Mouse (Mus musculus): ENCODE data around the gene Glod4. TPM values are rescaled to one million over a fixed set of nuclear protein-coding genes. Genes with fewer than 3 reads are reported as not detected.

The Glod4 gene
- polyA plus RNA-seq, 1 experiment from 2014 or later = 141 TPM

- H3K27ac ChIP-seq (replicated peaks; ENCODE audit: low read depth, low read length) = peak overlapping the region; percentile 87
- ATAC-seq (ENCODE audit: low FRiP score, low TSS enrichment) (peak; percentile 95), DNase-seq (peak; percentile 91)
- H3K4me2 ChIP-seq (ENCODE audit: low read length) = peak overlapping the region; percentile 87
- H3K9ac ChIP-seq (replicated peaks; ENCODE audit: low read length) = peak overlapping the region; percentile 93
- under 1% methylated on average over 87 of the region's 90 CpGs for whole genome bisulfite sequencing
- peaks cover 20% of the 10 kb centered on the region for H3K36me3 ChIP-seq (ENCODE audit: control insufficient read depth, insufficient read depth, low read length)
- H3K4me1 ChIP-seq (ENCODE audit: control insufficient read depth, insufficient read depth, low read length) = peaks cover 6% of the 10 kb centered on the region; the same call in 1 of the 2 replicates
- peak overlapping the region; percentile 88 for H3K4me3 ChIP-seq (replicated peaks; ENCODE audit: low read depth, low read length)
- H3K27me3 ChIP-seq (ENCODE audit: control insufficient read depth, insufficient read depth, low read length) = no peaks in the 10 kb centered on the region
- H3K9me3 ChIP-seq (ENCODE audit: control insufficient read depth, low read length) = no peaks in the 10 kb centered on the region
Observed at GRCm38 (mm10) chr11:76201761-76202674, 41.5 kb downstream of the Glod4 start.

- no peaks in the 10 kb centered on the region for H3K27me3 ChIP-seq (ENCODE audit: control insufficient read depth, insufficient read depth, low read length)
- WGBS = 58% methylated on average over 8 of the region's 8 CpGs
- H3K9ac ChIP-seq (replicated peaks; ENCODE audit: low read length) = no peak overlapping the region
- no peaks in the 10 kb centered on the region for H3K9me3 ChIP-seq (ENCODE audit: control insufficient read depth, low read length)
- no peaks in the 10 kb centered on the region for H3K4me1 ChIP-seq (ENCODE audit: control insufficient read depth, insufficient read depth, low read length)
- H3K4me3 ChIP-seq (replicated peaks; ENCODE audit: low read depth, low read length) = no peak overlapping the region
- H3K4me2 ChIP-seq (ENCODE audit: low read length) = no peak overlapping the region
- ATAC-seq (ENCODE audit: low FRiP score, low TSS enrichment) = no peak
- no peaks in the 10 kb centered on the region for H3K36me3 ChIP-seq (ENCODE audit: control insufficient read depth, insufficient read depth, low read length)
- DNase-seq = no peak
- no peak overlapping the region for H3K27ac ChIP-seq (replicated peaks; ENCODE audit: low read depth, low read length)
Observed at GRCm38 (mm10) chr11:76196977-76197469, 46.5 kb downstream of the Glod4 start.

- no peak overlapping the region for H3K27ac ChIP-seq (replicated peaks; ENCODE audit: low read depth, low read length)
- H3K36me3 ChIP-seq (ENCODE audit: control insufficient read depth, insufficient read depth, low read length) = no peaks in the 10 kb centered on the region
- no peaks in the 10 kb centered on the region for H3K27me3 ChIP-seq (ENCODE audit: control insufficient read depth, insufficient read depth, low read length)
- no peaks in the 10 kb centered on the region for H3K9me3 ChIP-seq (ENCODE audit: control insufficient read depth, low read length)
- H3K9ac ChIP-seq (replicated peaks; ENCODE audit: low read length) = no peak overlapping the region
- DNase-seq (no peak), ATAC-seq (ENCODE audit: low FRiP score, low TSS enrichment) (no peak)
- H3K4me1 ChIP-seq (ENCODE audit: control insufficient read depth, insufficient read depth, low read length) = no peaks in the 10 kb centered on the region
- no peak overlapping the region for H3K4me3 ChIP-seq (replicated peaks; ENCODE audit: low read depth, low read length)
- 60% methylated on average over 8 of the region's 8 CpGs for WGBS
- H3K4me2 ChIP-seq (ENCODE audit: low read length) = no peak overlapping the region
Observed at GRCm38 (mm10) chr11:76196275-76196976, 47.1 kb downstream of the Glod4 start.

- no peak overlapping the region for H3K9ac ChIP-seq (replicated peaks; ENCODE audit: low read length)
- WGBS = 86% methylated on average over 6 of the region's 6 CpGs
- DNase-seq (no peak), ATAC-seq (ENCODE audit: low FRiP score, low TSS enrichment) (no peak)
- H3K4me3 ChIP-seq (replicated peaks; ENCODE audit: low read depth, low read length) = no peak overlapping the region
- H3K27me3 ChIP-seq (ENCODE audit: control insufficient read depth, insufficient read depth, low read length) = no peaks in the 10 kb centered on the region
- H3K27ac ChIP-seq (replicated peaks; ENCODE audit: low read depth, low read length) = no peak overlapping the region
- H3K9me3 ChIP-seq (ENCODE audit: control insufficient read depth, low read length) = no peaks in the 10 kb centered on the region
- H3K4me1 ChIP-seq (ENCODE audit: control insufficient read depth, insufficient read depth, low read length) = no peaks in the 10 kb centered on the region
- H3K4me2 ChIP-seq (ENCODE audit: low read length) = no peak overlapping the region
- H3K36me3 ChIP-seq (ENCODE audit: control insufficient read depth, insufficient read depth, low read length) = no peaks in the 10 kb centered on the region
Observed at GRCm38 (mm10) chr11:76186908-76187307, 56.6 kb downstream of the Glod4 start.

- no peak for ATAC-seq (ENCODE audit: low FRiP score, low TSS enrichment)
- Histone ChIP-seq H3K4me2 (ENCODE audit: low read length) (no peak overlapping the region), H3K9ac (replicated peaks; ENCODE audit: low read length) (no peak overlapping the region), H3K9me3 (ENCODE audit: control insufficient read depth, low read length) (no peaks in the 10 kb centered on the region), H3K36me3 (ENCODE audit: control insufficient read depth, insufficient read depth, low read length) (no peaks in the 10 kb centered on the region), H3K4me3 (replicated peaks; ENCODE audit: low read depth, low read length) (no peak overlapping the region), H3K4me1 (ENCODE audit: control insufficient read depth, insufficient read depth, low read length) (peaks cover 5% of the 10 kb centered on the region), H3K27ac (replicated peaks; ENCODE audit: low read depth, low read length) (no peak overlapping the region), H3K27me3 (ENCODE audit: control insufficient read depth, insufficient read depth, low read length) (no peaks in the 10 kb centered on the region)
- 88% methylated on average over 4 of the region's 4 CpGs for WGBS
- no peak for DNase-seq
Observed at GRCm38 (mm10) chr11:76183745-76184144, 59.8 kb downstream of the Glod4 start.

- Histone ChIP-seq H3K27ac (replicated peaks; ENCODE audit: low read depth, low read length) (peak overlapping the region; percentile 64; the same call in 1 of the 2 replicates), H3K4me3 (replicated peaks; ENCODE audit: low read depth, low read length) (peak overlapping the region; percentile 90), H3K9ac (replicated peaks; ENCODE audit: low read length) (peak overlapping the region; percentile 76), H3K4me2 (ENCODE audit: low read length) (peak overlapping the region; percentile 94), H3K27me3 (ENCODE audit: control insufficient read depth, insufficient read depth, low read length) (no peaks in the 10 kb centered on the region), H3K36me3 (ENCODE audit: control insufficient read depth, insufficient read depth, low read length) (no peaks in the 10 kb centered on the region), H3K9me3 (ENCODE audit: control insufficient read depth, low read length) (no peaks in the 10 kb centered on the region), H3K4me1 (ENCODE audit: control insufficient read depth, insufficient read depth, low read length) (peaks cover 13% of the 10 kb centered on the region)
- 24% methylated on average over 7 of the region's 7 CpGs for WGBS
- ATAC-seq (ENCODE audit: low FRiP score, low TSS enrichment) (no peak), DNase-seq (no peak)
Observed at GRCm38 (mm10) chr11:76180146-76180540, 63.4 kb downstream of the Glod4 start.

- H3K27ac ChIP-seq (replicated peaks; ENCODE audit: low read depth, low read length) = peak within 1 kb of the TSS; percentile 78
- WGBS = under 1% methylated on average over 37 of the region's 37 CpGs
- no peaks in the 10 kb centered on the region for H3K36me3 ChIP-seq (ENCODE audit: control insufficient read depth, insufficient read depth, low read length)
- peak; percentile 76; the same call in 1 of the 2 replicates for ATAC-seq (ENCODE audit: low FRiP score, low TSS enrichment)
- H3K9ac ChIP-seq (replicated peaks; ENCODE audit: low read length) = peak within 1 kb of the TSS; percentile 76
- H3K9me3 ChIP-seq (ENCODE audit: control insufficient read depth, low read length) = no peaks in the 10 kb centered on the region
- H3K4me2 ChIP-seq (ENCODE audit: low read length) = peak within 1 kb of the TSS; percentile 94
- DNase-seq = peak; percentile 91
- H3K4me1 ChIP-seq (ENCODE audit: control insufficient read depth, insufficient read depth, low read length) = peaks cover 13% of the 10 kb centered on the region
- H3K27me3 ChIP-seq (ENCODE audit: control insufficient read depth, insufficient read depth, low read length) = no peaks in the 10 kb centered on the region
- peak within 1 kb of the TSS; percentile 90 for H3K4me3 ChIP-seq (replicated peaks; ENCODE audit: low read depth, low read length)
Observed at GRCm38 (mm10) chr11:76179495-76180145, 63.9 kb downstream of the Glod4 start, which contains the start of the genes Vps53 and Fam57a. Gene Vps53 (minus strand): TSS chr11:76179647. Gene Fam57a (plus strand): TSS chr11:76179671.

Data from midbrain, embryonic 14.5 days (tissue).